Mouse (Mus musculus) kidney, postnatal 25 days (tissue): ENCODE measurements around the gene Kif1b.

Source experiments
- DNase-seq, 2 experiments: peaks; one replicate each; pipeline ENCODE4 v3.0.0; 2021; ENCODE audit warnings: mixed read lengths in 2 of 2

The Kif1b gene

DNA sequence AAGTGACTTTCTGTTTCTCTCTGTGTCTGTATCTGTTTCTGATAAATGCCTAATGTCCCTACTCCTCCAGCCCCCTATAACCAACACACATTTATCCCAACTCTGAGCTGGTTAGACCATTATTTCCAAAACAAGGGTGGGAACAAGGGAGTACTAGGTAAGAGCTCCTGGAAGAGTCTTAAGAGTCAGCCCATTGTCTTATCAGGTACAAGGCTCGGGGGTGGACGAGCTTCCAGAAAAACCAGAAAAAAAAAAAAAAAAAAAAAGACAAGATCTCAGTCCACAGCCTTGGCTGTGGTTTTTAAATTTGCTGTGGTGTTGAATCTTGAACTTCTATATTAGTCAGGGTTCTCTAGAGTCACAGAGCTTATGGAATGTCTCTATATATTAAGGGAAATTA is 139.5 kb downstream of the Kif1b start:
- DNase-seq, result no peak

DNA sequence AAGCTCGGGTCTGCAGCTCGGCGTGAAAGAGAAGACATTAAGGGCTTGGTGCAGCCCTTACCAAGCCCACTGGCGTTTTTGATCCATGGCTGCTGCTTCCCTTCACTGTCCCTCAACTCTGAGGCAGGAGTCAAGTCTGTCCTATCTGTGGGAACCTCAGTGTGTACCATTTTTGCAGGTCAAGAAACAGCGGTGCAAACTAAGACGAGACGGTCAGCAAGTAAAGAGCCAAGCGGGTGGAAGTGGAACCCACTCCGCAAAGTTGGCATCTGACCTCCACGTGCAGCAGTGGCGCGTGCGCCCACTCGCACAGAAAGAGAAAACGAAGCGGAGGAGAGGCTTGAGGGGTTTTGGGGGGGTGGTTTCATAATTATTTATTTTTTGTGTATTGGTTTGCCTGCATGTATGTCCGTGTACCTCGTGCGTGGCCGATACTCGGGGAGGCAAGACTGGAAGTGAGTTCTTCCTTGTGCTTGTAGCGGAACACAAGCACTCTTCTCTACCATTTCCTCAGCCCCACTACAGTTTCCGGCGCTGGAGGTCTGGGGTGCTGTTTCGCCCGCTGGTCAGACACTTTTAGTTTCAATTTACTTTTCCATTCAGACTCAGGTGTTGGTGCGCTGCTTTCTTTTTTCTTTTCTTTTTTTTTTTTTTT is 140.4 kb downstream of the Kif1b start:
- DNase-seq, result peak in 1 of 2 experiments; percentile 41

DNA sequence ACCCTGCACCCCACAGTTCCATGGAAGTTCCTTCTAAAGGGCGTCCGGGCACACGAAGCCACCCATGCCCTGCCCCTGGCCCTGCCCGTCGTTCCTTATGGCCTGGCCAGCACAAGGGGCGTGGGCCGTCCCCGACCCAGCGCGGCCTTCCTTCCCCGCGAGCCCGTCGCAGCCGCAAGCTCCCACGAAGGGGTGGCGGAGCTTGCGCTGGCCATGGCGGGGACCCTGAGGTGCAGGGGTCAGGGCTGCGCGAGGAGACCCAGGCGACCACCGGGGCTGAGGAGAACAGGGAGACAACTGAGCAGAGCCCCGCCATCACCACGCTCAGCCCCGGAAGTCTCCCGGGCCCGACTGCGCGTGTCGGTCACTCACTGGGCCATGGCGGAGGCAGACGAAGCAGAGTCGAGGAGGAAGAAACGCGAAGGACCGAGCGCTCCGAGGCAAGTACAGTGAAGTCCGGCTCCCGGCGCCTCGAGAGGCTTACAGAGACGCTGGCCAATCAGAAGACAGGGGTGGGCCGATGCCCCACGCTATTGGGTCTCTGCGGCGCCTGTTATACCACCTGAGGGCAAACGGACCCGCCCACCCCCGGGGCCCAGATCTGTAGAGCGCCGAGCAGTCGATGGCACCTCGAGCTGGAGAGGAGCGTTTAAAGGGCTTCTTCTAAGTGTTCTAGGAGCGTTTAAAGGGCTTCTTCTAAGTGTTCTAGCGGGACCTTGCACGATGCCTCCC is 141.1 kb downstream of the Kif1b start, which contains the start of gene Pgd:
Gene Pgd, minus strand, starts transcription at position 557 of the 732 bp plus-strand sequence.
- DNase-seq, result peak; percentile 99

DNA sequence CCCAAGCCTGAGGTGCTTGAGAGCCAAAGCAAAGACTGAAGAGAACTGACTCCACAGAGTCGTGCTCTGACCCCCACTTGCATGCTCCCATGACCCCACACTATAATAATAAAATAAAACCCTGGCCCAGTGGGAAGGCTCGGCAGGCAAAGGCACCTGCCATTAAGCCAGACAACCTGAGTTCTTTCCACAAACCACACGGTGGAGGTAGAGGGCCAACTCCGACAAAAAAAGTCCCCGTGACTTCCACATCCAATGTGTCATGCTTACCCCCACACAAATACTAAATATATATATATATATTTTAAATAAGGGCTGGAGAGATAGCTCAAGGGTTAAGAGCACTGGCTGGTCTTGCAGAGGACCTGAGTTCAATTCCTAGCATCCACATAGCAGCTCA is 143.3 kb downstream of the Kif1b start:
- no peak for DNase-seq

GRCm38 (mm10) chr4:149163196-149163595 is 144.3 kb downstream of the Kif1b start:
- no peak for DNase-seq

GRCm38 (mm10) chr4:149161166-149161565 is 146.3 kb downstream of the Kif1b start:
- no peak for DNase-seq

DNA sequence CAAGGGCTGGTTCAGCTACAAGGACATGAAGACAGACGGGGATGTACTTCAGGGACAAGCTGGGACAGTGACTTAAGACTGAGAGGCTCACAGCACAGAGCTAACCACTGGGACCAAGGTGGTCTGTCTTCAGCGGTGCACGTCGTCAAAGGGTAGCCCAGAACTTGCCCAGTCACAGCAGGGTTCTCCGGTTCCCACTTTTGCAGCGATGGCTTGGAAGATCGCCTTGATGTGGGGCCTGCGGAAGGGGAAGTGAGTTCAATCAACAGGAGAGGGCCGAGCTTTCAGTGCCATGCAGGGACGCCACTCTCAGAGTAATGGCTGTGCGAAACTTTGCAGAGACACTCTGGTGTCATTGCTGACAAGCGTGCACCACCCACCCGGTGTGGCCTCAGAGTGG is 147.6 kb downstream of the Kif1b start:
- no peak for DNase-seq

DNA sequence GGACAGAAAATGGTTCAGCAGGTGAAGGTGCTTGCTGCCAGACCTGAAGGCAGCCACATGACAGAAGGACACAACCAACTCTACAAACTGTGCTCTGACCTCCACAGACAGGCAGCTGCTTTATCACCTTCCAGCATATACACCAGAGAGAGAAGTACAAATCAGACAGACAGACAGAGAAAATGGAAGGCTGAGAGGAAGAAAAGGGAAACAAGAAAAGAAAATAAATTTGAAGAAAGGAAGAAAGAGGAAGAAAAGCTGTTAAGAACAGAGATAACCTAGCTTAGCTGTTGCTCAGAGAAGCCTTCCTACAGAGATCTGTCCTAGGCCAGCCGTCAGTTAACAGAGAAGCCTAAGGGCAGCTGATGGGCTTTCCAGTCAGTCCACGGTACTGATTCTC is 148.3 kb downstream of the Kif1b start:
- DNase-seq, result no peak

DNA sequence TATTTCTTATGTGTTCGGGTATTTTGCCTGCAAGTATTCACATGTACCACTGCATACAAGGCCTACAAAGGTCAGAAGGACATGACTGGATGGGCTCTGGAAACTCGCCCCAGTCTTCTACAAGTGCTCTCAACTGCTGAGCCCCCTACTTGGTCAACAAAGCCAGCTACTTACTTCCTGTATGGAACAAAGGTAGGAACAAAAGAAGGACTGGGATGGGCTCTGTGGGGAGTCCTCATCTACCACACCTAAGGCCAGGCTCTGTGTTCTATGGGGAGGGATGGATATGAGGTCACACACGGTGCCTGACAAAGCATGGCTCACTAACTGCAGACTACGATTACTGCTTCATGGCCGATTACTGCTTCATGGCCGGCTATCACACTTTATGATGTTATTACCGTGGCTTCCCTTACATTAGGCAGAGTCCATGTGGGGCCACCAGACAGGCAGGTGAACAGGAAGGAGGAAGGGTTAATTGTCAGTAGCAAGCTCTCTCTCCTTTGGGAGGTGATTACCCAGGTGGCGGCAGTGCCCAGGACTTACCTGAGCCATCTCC is 150.0 kb downstream of the Kif1b start:
- no peak for DNase-seq

DNA sequence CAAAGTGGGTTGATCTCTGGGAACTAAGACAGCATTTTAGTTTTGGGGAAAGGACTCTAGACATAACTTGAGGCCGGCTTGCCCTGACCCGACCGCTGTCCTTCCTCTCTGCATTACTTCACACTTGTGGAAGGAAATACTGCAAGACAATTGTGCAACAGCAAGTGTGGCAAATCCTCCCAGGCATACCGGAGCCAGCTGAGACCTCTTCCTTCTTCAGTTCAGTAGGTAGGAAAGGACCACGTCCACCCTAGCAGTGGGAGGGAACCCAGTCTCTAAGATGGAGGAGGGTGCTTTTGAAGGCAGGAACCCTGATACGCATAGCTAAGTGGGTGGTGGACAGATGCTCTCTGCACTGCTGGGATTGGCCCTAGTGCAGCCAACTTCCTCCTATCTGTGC is 151.8 kb downstream of the Kif1b start:
- no peak for DNase-seq

GRCm38 (mm10) chr4:149154859-149155258 is 152.6 kb downstream of the Kif1b start:
- DNase-seq, result no peak

DNA sequence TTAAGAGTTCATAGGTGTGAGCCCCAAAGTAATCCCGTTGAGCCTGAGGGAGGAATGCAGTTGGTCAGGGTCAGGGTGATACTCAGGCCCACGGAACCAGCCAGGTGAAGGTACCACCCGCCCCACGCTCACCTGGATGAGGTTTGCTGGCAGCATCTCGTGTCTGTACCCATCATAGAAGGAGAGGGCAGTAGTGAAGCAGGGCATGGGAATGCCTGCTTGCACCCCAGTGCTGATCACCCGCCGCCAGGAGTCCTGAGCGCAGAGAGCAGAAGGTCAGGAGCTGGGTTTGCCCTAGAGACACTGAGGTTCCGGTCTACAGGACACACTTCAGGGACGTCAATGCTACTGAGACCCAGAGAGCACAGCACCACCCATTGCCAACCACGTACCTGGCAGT is 156.8 kb downstream of the Kif1b start:
- no peak for DNase-seq

- DNase-seq, result no peak
These were observed 157.2 kb downstream of the Kif1b start for GRCm38 (mm10) chr4:149150256-149150655.

DNA sequence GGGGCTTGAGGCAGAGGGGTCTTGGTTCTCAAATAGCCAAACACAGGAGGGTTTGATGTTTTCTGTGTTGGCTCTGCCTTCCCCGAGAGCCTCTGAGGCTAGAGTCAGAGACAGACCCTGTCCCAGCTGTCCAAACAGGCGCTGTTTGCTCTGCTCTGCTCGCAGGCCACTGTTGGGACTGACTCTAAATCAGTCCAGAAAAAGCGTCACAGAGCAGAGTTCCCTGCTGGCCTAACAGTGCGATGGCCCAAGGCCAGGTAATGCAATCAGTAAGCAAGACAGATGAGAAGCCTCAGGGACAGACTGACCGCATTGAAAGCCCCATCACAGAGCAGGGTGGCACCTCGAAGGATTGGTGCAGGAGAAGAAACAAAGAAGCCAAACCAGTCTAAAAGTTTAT is 157.9 kb downstream of the Kif1b start:
- no peak for DNase-seq

- no peak for DNase-seq
These were observed 158.3 kb downstream of the Kif1b start for GRCm38 (mm10) chr4:149149196-149149595.

DNA sequence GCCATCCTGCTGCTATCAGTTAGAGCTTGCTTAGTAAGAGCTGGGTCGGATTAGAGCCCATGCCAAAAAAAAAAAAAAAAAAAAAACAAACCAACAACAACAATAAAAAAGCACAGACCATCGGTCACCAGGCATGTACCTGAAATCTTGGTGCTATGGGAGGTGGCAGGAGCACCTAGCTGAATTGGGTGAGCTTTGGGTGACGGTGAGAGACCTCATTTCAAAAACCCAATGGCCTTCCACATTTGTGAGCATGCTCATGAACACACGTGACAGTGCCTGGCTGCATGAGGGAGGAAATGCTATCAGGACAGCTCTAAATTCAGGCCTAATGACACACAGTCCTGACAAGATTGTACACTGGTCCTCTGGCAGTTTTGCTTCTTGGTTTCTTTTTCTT is 159.4 kb downstream of the Kif1b start:
- DNase-seq, result no peak

GRCm38 (mm10) chr4:149147528-149147927 is 160.0 kb downstream of the Kif1b start:
- no peak for DNase-seq

DNA sequence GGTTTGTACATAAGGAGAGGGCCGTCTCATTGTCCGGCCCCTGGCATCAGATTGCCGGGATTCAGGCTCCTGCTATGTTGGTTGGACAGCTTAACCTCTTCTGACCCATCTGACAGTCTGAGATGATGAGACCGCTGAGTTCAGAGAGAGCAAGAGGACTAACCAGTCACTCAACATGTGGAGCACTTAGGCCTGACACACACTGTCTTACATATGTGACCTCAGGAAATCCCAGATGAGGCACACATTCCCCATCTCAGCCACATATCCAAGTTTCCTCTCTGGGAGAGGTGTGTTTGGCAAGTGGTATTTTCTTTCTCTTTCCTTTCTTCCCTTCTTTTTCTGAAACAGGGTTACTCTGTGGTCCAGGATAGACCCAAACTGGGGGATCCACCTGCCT is 162.3 kb downstream of the Kif1b start:
- DNase-seq, result no peak

DNA sequence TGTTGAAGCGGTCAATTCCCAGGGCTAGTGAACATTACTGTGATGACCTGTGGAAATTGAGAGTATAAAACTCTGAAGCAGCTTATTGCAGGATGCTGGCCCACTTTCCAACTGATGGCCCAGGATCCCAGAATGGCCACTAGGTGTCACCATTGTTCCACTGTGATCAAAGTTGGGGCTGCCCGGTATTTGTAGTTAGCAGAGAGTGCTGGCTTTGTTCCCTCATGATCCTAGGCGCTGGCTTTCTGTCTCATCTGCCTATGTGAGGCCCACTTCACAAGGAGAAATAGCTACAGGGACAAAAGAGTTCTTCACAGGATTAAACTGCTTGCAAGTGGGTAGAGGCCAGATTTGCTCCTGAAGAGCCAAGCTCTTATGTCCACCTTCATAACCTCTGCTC is 163.0 kb downstream of the Kif1b start:
- DNase-seq, result peak; percentile 75 to 84

GRCm38 (mm10) chr4:149143594-149143993 is 163.9 kb downstream of the Kif1b start:
- no peak for DNase-seq

DNA sequence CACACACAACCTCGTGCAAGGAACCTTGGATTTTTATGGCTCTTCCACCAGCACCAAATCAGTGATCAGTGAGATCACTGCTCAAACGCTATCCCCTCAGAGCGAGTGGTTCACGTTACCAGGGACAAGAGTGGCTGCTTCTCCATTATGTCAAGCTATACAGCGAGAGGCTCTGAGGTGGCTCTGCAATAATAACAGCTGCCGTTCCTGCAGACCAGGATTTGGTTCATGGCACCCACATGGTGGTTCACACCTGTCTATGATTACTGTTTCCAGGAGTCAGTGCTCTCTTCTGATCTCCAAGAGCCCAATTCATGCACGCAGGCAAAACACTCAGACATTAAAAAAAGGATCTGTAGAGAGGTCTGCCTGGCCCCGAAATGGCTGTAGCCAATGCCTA is 169.0 kb downstream of the Kif1b start:
- no peak for DNase-seq

GRCm38 (mm10) chr4:149136982-149137770 is 170.3 kb downstream of the Kif1b start, which contains the start of gene Cenps:
Gene Cenps (minus strand): TSS chr4:149137629.
- peak; percentile 94 to 95 for DNase-seq

DNA sequence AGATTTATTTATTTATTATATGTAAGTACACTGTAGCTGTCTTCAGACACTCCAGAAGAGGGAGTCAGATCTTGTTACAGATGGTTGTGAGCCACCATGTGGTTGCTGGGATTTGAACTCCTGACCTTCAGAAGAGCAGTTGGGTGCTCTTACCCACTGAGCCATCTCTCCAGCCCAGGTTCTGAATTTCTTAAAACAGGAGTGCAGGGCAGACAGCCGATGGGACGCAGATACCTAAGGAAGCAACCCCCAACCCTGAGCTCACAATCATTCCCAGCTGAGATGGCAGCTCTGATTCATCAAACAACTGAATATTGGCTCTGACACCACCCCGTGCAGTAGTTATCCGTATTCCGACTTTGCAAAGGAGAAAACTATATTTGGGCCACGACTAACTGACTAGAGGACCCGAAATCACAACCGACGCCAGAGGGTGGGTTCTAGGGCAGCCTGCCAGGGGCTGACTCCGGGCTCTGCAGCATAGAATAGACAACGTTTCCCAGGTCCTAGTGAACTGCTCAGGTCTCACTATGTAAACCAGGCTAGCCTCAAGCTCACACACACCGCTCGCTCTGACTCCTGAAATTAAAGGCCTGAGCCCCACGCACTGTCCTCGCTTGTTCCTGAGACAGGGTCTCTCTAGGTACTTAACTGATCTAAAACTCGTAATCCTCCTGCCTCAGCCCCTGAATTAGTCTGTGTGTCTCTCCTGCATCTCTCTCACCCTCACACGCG is 171.2 kb downstream of the Kif1b start:
- no peak for DNase-seq
